Mouse (Mus musculus) CH12.LX (cell line): ENCODE data around the gene Unc119. TPM values are rescaled to one million over a fixed set of nuclear protein-coding genes. Genes with fewer than 3 reads are reported as not detected.
A peak's percentile ranks its signal among the peaks of the same experiment; 100 is the strongest.

ENCODE experiments used
- DNase-seq: peaks from one replicate; pipeline ENCODE4 v3.0.0-alpha.2; 2013; ENCODE audit errors: extremely low read depth
- H3K27ac ChIP-seq: 2 replicates; pipeline ENCODE4 v1.5.1; 2012; ENCODE audit warnings: low read depth, mild to moderate bottlenecking, control low read depth, moderate library complexity; ENCODE audit not compliant: insufficient read depth
- H3K27me3 ChIP-seq: replicated peaks from 2 replicates; pipeline ENCODE3; 2012; ENCODE audit warnings: inconsistent platforms
- H3K36me3 ChIP-seq, 2 experiments: replicated peaks in 1 of 2; 2 replicates each; pipeline versions ENCODE3 to v1.6.1; 2012; ENCODE audit warnings: inconsistent platforms in 1 of 2, low read length in 1 of 2, mild to moderate bottlenecking in 1 of 2, mixed read lengths in 1 of 2, moderate library complexity in 1 of 2; ENCODE audit not compliant: control insufficient read depth in 1 of 2, insufficient read depth in 1 of 2
- H3K4me1 ChIP-seq, 2 experiments: 2 replicates each; pipeline ENCODE4 v1.6.1; 2012; ENCODE audit warnings: inconsistent platforms in 1 of 2, moderate library complexity in 1 of 2; ENCODE audit not compliant: insufficient read depth in 2 of 2, control insufficient read depth in 1 of 2
- H3K4me2 ChIP-seq: 2 replicates; pipeline ENCODE4 v1.6.1; 2012; ENCODE audit warnings: low read depth, mild to moderate bottlenecking, control low read depth; ENCODE audit not compliant: poor library complexity, insufficient read depth, severe bottlenecking
- H3K4me3 ChIP-seq, 3 experiments: fragments of 150-350 bp in 1 of 3; sonication (generic) in 1 of 3; replicated peaks in 1 of 3; 2 replicates each; pipeline versions ENCODE3 to v1.5.1; 2011 to 2012; ENCODE audit warnings: low read depth in 2 of 3, low read length in 2 of 3, mild to moderate bottlenecking in 2 of 3, moderate library complexity in 2 of 3, control low read depth in 1 of 3, improper control_type of control experiment in 1 of 3, inconsistent platforms in 1 of 3, mixed read lengths in 1 of 3; ENCODE audit not compliant: poor library complexity in 1 of 3
- H3K79me2 ChIP-seq: replicated peaks from 2 replicates; pipeline ENCODE4 v1.6.1; 2012; ENCODE audit warnings: mild to moderate bottlenecking, moderate library complexity; ENCODE audit not compliant: control insufficient read depth, poor library complexity, insufficient read depth, severe bottlenecking; ENCODE audit errors: extremely low read depth
- H3K9ac ChIP-seq: 2 replicates; pipeline ENCODE4 v1.6.1; 2012; ENCODE audit warnings: low read depth, mild to moderate bottlenecking, control low read depth, moderate library complexity; ENCODE audit not compliant: insufficient read depth
- H3K9me3 ChIP-seq: replicated peaks from 2 replicates; pipeline ENCODE3; 2012; ENCODE audit warnings: low read length, inconsistent platforms, mixed read lengths
- CHD1 ChIP-seq: IDR thresholded peaks from 2 replicates; pipeline ENCODE4 v1.6.1; 2012; ENCODE audit warnings: low read depth, low read length, improper control_type of control experiment, inconsistent platforms
- CHD2 ChIP-seq: IDR thresholded peaks from 2 replicates; pipeline ENCODE4 v1.6.1; 2011; ENCODE audit warnings: low read length, improper control_type of control experiment
- CTCF ChIP-seq, 2 experiments: IDR thresholded peaks in 1 of 2; conservative IDR thresholded peaks in 1 of 2; 2 replicates each; pipeline ENCODE4 v1.5.1; 2011 to 2012; ENCODE audit warnings: low read depth in 2 of 2, low read length in 2 of 2, improper control_type of control experiment in 1 of 2, inconsistent platforms in 1 of 2, mild to moderate bottlenecking in 1 of 2, moderate library complexity in 1 of 2
- ELF1 ChIP-seq: IDR thresholded peaks from 2 replicates; pipeline ENCODE4 v1.6.1; 2014; ENCODE audit warnings: low read depth, mild to moderate bottlenecking, inconsistent platforms, low read length, improper control_type of control experiment
- EP300 ChIP-seq: IDR thresholded peaks from 2 replicates; pipeline ENCODE4 v1.6.1; 2011; ENCODE audit warnings: low read length, improper control_type of control experiment
- ETS1 ChIP-seq: conservative IDR thresholded peaks from 2 replicates; pipeline ENCODE4 v1.6.1; 2012; ENCODE audit warnings: low read depth, mild to moderate bottlenecking, inconsistent platforms, low read length, improper control_type of control experiment, moderate library complexity
- GABPA ChIP-seq: IDR thresholded peaks from 2 replicates; pipeline ENCODE4 v1.6.1; 2012; ENCODE audit warnings: low read depth, low read length, improper control_type of control experiment, inconsistent platforms; ENCODE audit not compliant: insufficient replicate concordance
- IRF4 ChIP-seq: IDR thresholded peaks from 2 replicates; pipeline ENCODE4 v1.6.1; 2014; ENCODE audit warnings: low read depth, mild to moderate bottlenecking, inconsistent platforms, low read length, improper control_type of control experiment
- JUN ChIP-seq: IDR thresholded peaks from 2 replicates; pipeline ENCODE4 v1.6.1; 2011; ENCODE audit warnings: low read depth, mild to moderate bottlenecking, low read length, improper control_type of control experiment, moderate library complexity; ENCODE audit not compliant: insufficient read depth
- JUND ChIP-seq: conservative IDR thresholded peaks from 2 replicates; pipeline ENCODE4 v1.6.1; 2011; ENCODE audit warnings: low read depth, low read length, improper control_type of control experiment
- KAT2A ChIP-seq: IDR thresholded peaks from 2 replicates; pipeline ENCODE4 v1.6.1; 2012; ENCODE audit warnings: low read length, improper control_type of control experiment, inconsistent platforms; ENCODE audit not compliant: insufficient replicate concordance
- MAFK ChIP-seq: IDR thresholded peaks from 2 replicates; pipeline ENCODE4 v1.6.1; 2011; ENCODE audit warnings: low read length, improper control_type of control experiment; ENCODE audit not compliant: insufficient replicate concordance
- MAX ChIP-seq: IDR thresholded peaks from 2 replicates; pipeline ENCODE4 v1.6.1; 2011; ENCODE audit warnings: low read length, improper control_type of control experiment
- MAZ ChIP-seq: IDR thresholded peaks from 2 replicates; pipeline ENCODE4 v1.6.1; 2012; ENCODE audit warnings: low read depth, mild to moderate bottlenecking, inconsistent platforms, low read length, improper control_type of control experiment, moderate library complexity
- MEF2A ChIP-seq: IDR thresholded peaks from 2 replicates; pipeline ENCODE4 v1.6.1; 2014; ENCODE audit warnings: low read depth, mild to moderate bottlenecking, inconsistent platforms, low read length, improper control_type of control experiment, borderline replicate concordance
- MXI1 ChIP-seq: IDR thresholded peaks from 2 replicates; pipeline ENCODE4 v1.6.1; 2011; ENCODE audit warnings: mild to moderate bottlenecking, low read depth, low read length, improper control_type of control experiment
- MYC ChIP-seq: IDR thresholded peaks from 2 replicates; pipeline ENCODE4 v1.6.1; 2011; ENCODE audit warnings: low read depth, mild to moderate bottlenecking, improper control_type of control experiment, low read length
- NELFE ChIP-seq: IDR thresholded peaks from 2 replicates; pipeline ENCODE4 v1.6.1; 2011; ENCODE audit warnings: low read depth, low read length, improper control_type of control experiment
- NRF1 ChIP-seq: IDR thresholded peaks from 2 replicates; pipeline ENCODE4 v1.6.1; 2014; ENCODE audit warnings: low read depth, mild to moderate bottlenecking, inconsistent platforms, low read length, improper control_type of control experiment, moderate library complexity
- PAX5 ChIP-seq: IDR thresholded peaks from 2 replicates; pipeline ENCODE4 v1.6.1; 2012; ENCODE audit warnings: low read length, inconsistent platforms, mixed read lengths
- POLR2A ChIP-seq: IDR thresholded peaks from 2 replicates; pipeline ENCODE4 v1.6.1; 2011; ENCODE audit warnings: low read depth, mild to moderate bottlenecking, improper control_type of control experiment, low read length
- POLR2AphosphoS2 ChIP-seq: IDR thresholded peaks from 2 replicates; pipeline ENCODE4 v1.6.1; 2011; ENCODE audit warnings: low read depth, low read length, improper control_type of control experiment
- RCOR1 ChIP-seq: conservative IDR thresholded peaks from 2 replicates; pipeline ENCODE4 v1.6.1; 2012; ENCODE audit warnings: low read depth, mild to moderate bottlenecking, inconsistent platforms, low read length, improper control_type of control experiment
- SIN3A ChIP-seq: IDR thresholded peaks from 2 replicates; pipeline ENCODE4 v1.6.1; 2012; ENCODE audit warnings: low read length, improper control_type of control experiment, inconsistent platforms
- SMC3 ChIP-seq: IDR thresholded peaks from 2 replicates; pipeline ENCODE4 v1.6.1; 2011; ENCODE audit warnings: low read depth, low read length, improper control_type of control experiment
- TBP ChIP-seq: conservative IDR thresholded peaks from 2 replicates; pipeline ENCODE4 v1.6.1; 2011; ENCODE audit warnings: low read depth, low read length, improper control_type of control experiment
- TCF12 ChIP-seq: IDR thresholded peaks from 2 replicates; pipeline ENCODE4 v1.6.1; 2014; ENCODE audit warnings: low read depth, mild to moderate bottlenecking, inconsistent platforms, low read length, improper control_type of control experiment
- UBTF ChIP-seq: IDR thresholded peaks from 2 replicates; pipeline ENCODE4 v1.6.1; 2012; ENCODE audit warnings: low read depth, mild to moderate bottlenecking, inconsistent platforms, low read length, improper control_type of control experiment, moderate library complexity
- USF1 ChIP-seq: IDR thresholded peaks from 2 replicates; pipeline ENCODE4 v1.6.1; 2014; ENCODE audit warnings: low read depth, mild to moderate bottlenecking, inconsistent platforms, low read length, improper control_type of control experiment
- USF2 ChIP-seq: conservative IDR thresholded peaks from 2 replicates; pipeline ENCODE4 v1.6.1; 2011; ENCODE audit warnings: low read depth, low read length, improper control_type of control experiment
- ZC3H11A ChIP-seq: IDR thresholded peaks from 2 replicates; pipeline ENCODE4 v1.6.1; 2012; ENCODE audit warnings: low read depth, mild to moderate bottlenecking, inconsistent platforms, low read length, improper control_type of control experiment
- ZKSCAN1 ChIP-seq: IDR thresholded peaks from 2 replicates; pipeline ENCODE4 v1.6.1; 2012; ENCODE audit warnings: low read depth, inconsistent platforms, low read length, improper control_type of control experiment, borderline replicate concordance
- ZMIZ1 ChIP-seq: IDR thresholded peaks from 2 replicates; pipeline ENCODE4 v1.6.1; 2012; ENCODE audit warnings: low read depth, mild to moderate bottlenecking, inconsistent platforms, low read length, improper control_type of control experiment
- ZNF384 ChIP-seq: IDR thresholded peaks from 2 replicates; pipeline ENCODE4 v1.6.1; 2012; ENCODE audit warnings: low read depth, low read length, improper control_type of control experiment, inconsistent platforms
- dilution Hi-C: fragments of 300-500 bp; cut with MboI; formaldehyde crosslinking; loops from 2 replicates; pipeline ENCODE4 v1.14.3; 2020; ENCODE audit warnings: low sequenced_read_pairs; ENCODE audit not compliant: extremely low pct_unique_long_range_greater_than_20kb, extremely low pct_ligation_motif_present
- in situ Hi-C: fragments of 300-500 bp; cut with MboI; formaldehyde crosslinking; loops from 3 replicates; pipeline ENCODE4 v1.14.3; 2019; ENCODE audit warnings: low sequenced_read_pairs, low pct_ligation_motif_present, low pct_unique_long_range_greater_than_20kb, mixed read lengths
- polyA plus RNA-seq: library from polyadenylated mRNA; unstranded; fragments of >175 nt; gene quantifications from 2 replicates; pipeline ENCODE4 v1.2.1, GENCODE M21; 2012; ENCODE audit warnings: low read depth; ENCODE audit not compliant: insufficient read length
- total RNA-seq, 2 experiments: library from RNA; depleted of rRNA; stranded (reverse); fragments of 300-350 nt in 1 of 2; fragments of >200 nt in 1 of 2; gene quantifications; 2 replicates each; pipeline ENCODE4 v1.2.3; 2012 to 2014

Gene Unc119
- total and polyA plus RNA-seq, 3 experiments, result 81.6 to 227 (median 173) TPM

DNA sequence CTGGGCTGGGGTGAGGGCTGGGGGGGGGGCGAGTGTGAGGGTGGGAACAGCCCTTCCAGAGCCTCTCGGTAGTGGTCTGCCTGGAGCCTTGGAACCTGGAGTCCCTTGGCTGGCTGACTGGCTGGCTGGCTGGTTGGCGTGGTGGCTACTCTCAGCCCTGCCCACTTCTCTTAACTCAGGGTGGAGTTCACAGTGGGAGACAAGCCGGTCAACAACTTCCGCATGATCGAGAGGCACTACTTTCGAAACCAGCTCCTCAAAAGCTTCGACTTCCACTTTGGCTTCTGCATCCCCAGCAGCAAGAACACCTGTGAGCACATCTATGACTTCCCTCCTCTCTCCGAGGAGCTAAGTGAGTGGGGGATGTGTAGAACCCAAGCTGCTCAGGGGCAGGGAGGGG lies 4.6 kb downstream of the Unc119 start:
- Histone ChIP-seq H3K9me3 (no peaks in the 10 kb centered on the region), H3K27ac (peak overlapping the region; percentile 49), H3K9ac (peak overlapping the region; percentile 18), H3K36me3 (peaks cover 6 to 28% of the 10 kb centered on the region in 2 experiments), H3K79me2 (peaks cover 8% of the 10 kb centered on the region), H3K4me1 (peaks cover 35 to 76% of the 10 kb centered on the region in 2 experiments), H3K4me2 (peak overlapping the region; percentile 24), H3K4me3 (peak overlapping the region in 1 of 3 experiments; percentile 73), H3K27me3 (no peaks in the 10 kb centered on the region)
- in situ Hi-C loops (no loop called here), dilution Hi-C loops (no loop called here)
- DNase-seq, result peak; percentile 82
- TF ChIP-seq NELFE, result no peak
- no peak for TF ChIP-seq RCOR1
- 0 out of 2 replicates have a peak, but pooled peaks have one; percentile 10 for TF ChIP-seq TBP
- no peak for TF ChIP-seq ZKSCAN1
- TF ChIP-seq POLR2AphosphoS2, result no peak
- TF ChIP-seq ZNF384, result no peak
- peak; percentile 36 for TF ChIP-seq POLR2A
- TF ChIP-seq SMC3, result no peak
- 0 out of 2 replicates have a peak, but pooled peaks have one; percentile 20 for TF ChIP-seq CHD1
- TF ChIP-seq TCF12, result peak; percentile 61
- TF ChIP-seq KAT2A, result no peak
- peak; percentile 71 for TF ChIP-seq IRF4
- TF ChIP-seq SIN3A, result peak; percentile 38; the same call in 1 of the 2 replicates
- TF ChIP-seq MAFK, result no peak
- TF ChIP-seq MXI1, result peak; percentile 40
- TF ChIP-seq MEF2A, result no peak
- TF ChIP-seq JUN, result no peak
- TF ChIP-seq ZMIZ1, result no peak
- 0 out of 2 replicates have a peak, but pooled peaks have one; percentile 13 for TF ChIP-seq MYC
- TF ChIP-seq ETS1, result no peak
- no peak for TF ChIP-seq GABPA
- no peak for TF ChIP-seq USF2
- TF ChIP-seq EP300, result peak; percentile 25; the same call in 1 of the 2 replicates
- no peak for TF ChIP-seq CHD2
- TF ChIP-seq PAX5, result no peak
- no peak for TF ChIP-seq JUND
- TF ChIP-seq USF1, result no peak
- TF ChIP-seq CTCF (conservative IDR thresholded peaks at IDR 0.05 in 1 of 2, IDR thresholded peaks at IDR 0.05 in 1 of 2; ENCODE audit: low read depth in 2 of 2, low read length in 2 of 2), result no peak
- peak; percentile 61 for TF ChIP-seq ELF1
- TF ChIP-seq UBTF, result no peak
- TF ChIP-seq MAZ, result 0 out of 2 replicates have a peak, but pooled peaks have one; percentile 26
- TF ChIP-seq MAX, result peak; percentile 47; the same call in 1 of the 2 replicates
- TF ChIP-seq ZC3H11A, result no peak
- TF ChIP-seq NRF1, result no peak
- TF ChIP-seq, all 38 proteins: peak for 12
